Mouse (Mus musculus) heart, embryonic 15.5 days (tissue): ENCODE results near the gene Srrd. TPM values are rescaled to one million over a fixed set of nuclear protein-coding genes. Genes with fewer than 3 reads are reported as not detected.
A peak's percentile ranks its signal among the peaks of the same experiment; 100 is the strongest.

Experiments used
- ATAC-seq: fragments of 200-750 bp; cut with Nextera tagmentation; replicated peaks from 2 replicates; pipeline ENCODE4 v1.8.0; 2017; ENCODE audit warnings: low read depth, moderate TSS enrichment; ENCODE audit not compliant: insufficient number of reproducible peaks, insufficient read depth, low FRiP score
- H3K27ac ChIP-seq: fragments of 300-500 bp; sonication (generic); 2 replicates; pipeline ENCODE4 v1.5.1; 2015; ENCODE audit warnings: mild to moderate bottlenecking, inconsistent platforms
- H3K27me3 ChIP-seq: fragments of 300-500 bp; sonication (generic); 2 replicates; pipeline ENCODE4 v1.6.1; 2015; ENCODE audit warnings: inconsistent platforms
- H3K36me3 ChIP-seq: fragments of 300-500 bp; sonication (generic); 2 replicates; pipeline ENCODE4 v1.6.1; 2015; ENCODE audit warnings: mild to moderate bottlenecking, inconsistent platforms
- H3K4me1 ChIP-seq: fragments of 300-500 bp; sonication (generic); replicated peaks from 2 replicates; pipeline ENCODE4 v1.6.1; 2015; ENCODE audit warnings: inconsistent platforms
- H3K4me2 ChIP-seq: fragments of 300-500 bp; sonication (generic); 2 replicates; pipeline ENCODE4 v1.6.1; 2015; ENCODE audit warnings: inconsistent platforms, mild to moderate bottlenecking, moderate library complexity
- H3K4me3 ChIP-seq: fragments of 300-500 bp; sonication (generic); 2 replicates; pipeline ENCODE4 v1.5.1; 2015; ENCODE audit warnings: mild to moderate bottlenecking, inconsistent platforms
- H3K9ac ChIP-seq: fragments of 300-500 bp; sonication (generic); 2 replicates; pipeline ENCODE4 v1.6.1; 2015; ENCODE audit warnings: mild to moderate bottlenecking, inconsistent platforms
- H3K9me3 ChIP-seq: fragments of 300-500 bp; sonication (generic); replicated peaks from 2 replicates; pipeline ENCODE4 v1.6.1; 2016; ENCODE audit warnings: inconsistent platforms
- WGBS: fragments of 180-500 bp; shearing (Covaris S2); methylation state at CpG from one replicate; pipeline ENCODE4 v1.1.7; 2015; ENCODE audit warnings: mixed read lengths; 5-methylcytosine and 5-hydroxymethylcytosine counted together
- polyA plus RNA-seq: library from polyadenylated mRNA; unstranded; fragments of >200 nt; fragmentation: Nextera tagmentation; extraction: Ambion mirVana; gene quantifications from 2 replicates; pipeline ENCODE4 v1.2.1, GENCODE M21; 2015

The Srrd gene
- 20.7 and 28.8 TPM in 2 replicates for polyA plus RNA-seq

- Histone ChIP-seq H3K9me3 (no peaks in the 10 kb centered on the region), H3K4me3 (peak within 1 kb of the TSS; percentile 90), H3K27me3 (no peaks in the 10 kb centered on the region), H3K36me3 (peaks cover 11% of the 10 kb centered on the region), H3K4me2 (peak within 1 kb of the TSS; percentile 80), H3K9ac (peak within 1 kb of the TSS; percentile 85), H3K27ac (peak within 1 kb of the TSS; percentile 48), H3K4me1 (peaks cover 18% of the 10 kb centered on the region)
- 2% methylated on average over 61 of the region's 64 CpGs for WGBS
- peak; percentile 73 for ATAC-seq
Observed at GRCm38 (mm10) chr5:112342463-112343204, at the start of gene Srrd, which contains the start of gene Hps4. Gene Srrd, minus strand, starts transcription at chr5:112343040. Gene Hps4, plus strand, starts transcription at chr5:112343083.

- Histone ChIP-seq H3K27me3 (peaks cover 78% of the 10 kb centered on the region), H3K4me3 (no peak overlapping the region), H3K9me3 (no peaks in the 10 kb centered on the region), H3K4me1 (peaks cover 8% of the 10 kb centered on the region), H3K9ac (no peak overlapping the region), H3K36me3 (no peaks in the 10 kb centered on the region), H3K27ac (no peak overlapping the region), H3K4me2 (no peak overlapping the region)
- 51% methylated on average over 27 of the region's 27 CpGs for WGBS
- ATAC-seq = no peak
Observed at GRCm38 (mm10) chr5:112391676-112392323, 49.0 kb upstream of the Srrd start.

- H3K27me3 ChIP-seq = peaks cover 71% of the 10 kb centered on the region
- no peaks in the 10 kb centered on the region for H3K36me3 ChIP-seq
- no peak overlapping the region for H3K4me2 ChIP-seq
- no peak overlapping the region for H3K4me3 ChIP-seq
- no peaks in the 10 kb centered on the region for H3K9me3 ChIP-seq
- H3K27ac ChIP-seq = no peak overlapping the region
- WGBS = 46% methylated on average over 16 of the region's 16 CpGs
- no peak for ATAC-seq
- H3K4me1 ChIP-seq = peaks cover 8% of the 10 kb centered on the region
- no peak overlapping the region for H3K9ac ChIP-seq
Observed at GRCm38 (mm10) chr5:112391002-112391401, 48.2 kb upstream of the Srrd start.

- no peak for ATAC-seq
- peaks cover 55% of the 10 kb centered on the region for H3K27me3 ChIP-seq
- no peaks in the 10 kb centered on the region for H3K9me3 ChIP-seq
- WGBS = 71% methylated on average over 9 of the region's 9 CpGs
- H3K4me3 ChIP-seq = no peak overlapping the region
- H3K36me3 ChIP-seq = no peaks in the 10 kb centered on the region
- H3K9ac ChIP-seq = no peak overlapping the region
- no peak overlapping the region for H3K27ac ChIP-seq
- H3K4me2 ChIP-seq = no peak overlapping the region
- peaks cover 3% of the 10 kb centered on the region for H3K4me1 ChIP-seq
Observed at GRCm38 (mm10) chr5:112389352-112389751, 46.5 kb upstream of the Srrd start.

- no peaks in the 10 kb centered on the region for H3K36me3 ChIP-seq
- H3K4me2 ChIP-seq = no peak overlapping the region
- H3K27ac ChIP-seq = no peak overlapping the region
- no peaks in the 10 kb centered on the region for H3K9me3 ChIP-seq
- 56% methylated on average over 2 of the region's 2 CpGs for WGBS
- no peak overlapping the region for H3K9ac ChIP-seq
- H3K4me3 ChIP-seq = no peak overlapping the region
- no peaks in the 10 kb centered on the region for H3K4me1 ChIP-seq
- ATAC-seq = no peak
- peaks cover 21% of the 10 kb centered on the region for H3K27me3 ChIP-seq
Observed at GRCm38 (mm10) chr5:112385973-112386372, 43.1 kb upstream of the Srrd start.

- ATAC-seq = no peak
- H3K36me3 ChIP-seq = no peaks in the 10 kb centered on the region
- H3K4me3 ChIP-seq = no peak overlapping the region
Observed at GRCm38 (mm10) chr5:112384805-112385472, 42.1 kb upstream of the Srrd start.

GRCm38 (mm10) chr5:112382641-112383330 lies 39.9 kb upstream of the Srrd start:
- no peaks in the 10 kb centered on the region for H3K9me3 ChIP-seq
- H3K4me3 ChIP-seq = no peak overlapping the region
- no peaks in the 10 kb centered on the region for H3K4me1 ChIP-seq
- no peak for ATAC-seq
- 56% methylated on average over 17 of the region's 17 CpGs for WGBS
- no peak overlapping the region for H3K9ac ChIP-seq
- H3K27ac ChIP-seq = no peak overlapping the region
- H3K36me3 ChIP-seq = peaks cover 6% of the 10 kb centered on the region; the same call in 1 of the 2 replicates
- H3K27me3 ChIP-seq = no peaks in the 10 kb centered on the region; the same call in none of the 2 replicates
- no peak overlapping the region for H3K4me2 ChIP-seq

More at GRCm38 (mm10) chr5:112384805-112385472, 42.1 kb upstream of the Srrd start:
- Histone ChIP-seq H3K4me1 (no peaks in the 10 kb centered on the region), H3K27ac (no peak overlapping the region), H3K27me3 (peaks cover 13% of the 10 kb centered on the region), H3K4me2 (no peak overlapping the region), H3K9me3 (no peaks in the 10 kb centered on the region), H3K9ac (no peak overlapping the region)
- WGBS = 83% methylated on average over 13 of the region's 13 CpGs

GRCm38 (mm10) chr5:112382042-112382441 lies 39.2 kb upstream of the Srrd start:
- Histone ChIP-seq H3K36me3 (peaks cover 6% of the 10 kb centered on the region; the same call in 1 of the 2 replicates), H3K4me1 (no peaks in the 10 kb centered on the region), H3K27me3 (no peaks in the 10 kb centered on the region; the same call in 1 of the 2 replicates), H3K27ac (no peak overlapping the region), H3K9ac (no peak overlapping the region), H3K4me3 (no peak overlapping the region), H3K4me2 (no peak overlapping the region), H3K9me3 (no peaks in the 10 kb centered on the region)
- 61% methylated on average over 6 of the region's 9 CpGs for WGBS
- ATAC-seq = no peak

- no peak overlapping the region for H3K9ac ChIP-seq
- WGBS = 60% methylated on average over 11 of the region's 11 CpGs
- H3K27ac ChIP-seq = no peak overlapping the region
- no peak for ATAC-seq
- H3K4me2 ChIP-seq = no peak overlapping the region
- no peak overlapping the region for H3K4me3 ChIP-seq
- no peaks in the 10 kb centered on the region for H3K9me3 ChIP-seq
- no peaks in the 10 kb centered on the region for H3K4me1 ChIP-seq
- H3K27me3 ChIP-seq = no peaks in the 10 kb centered on the region; the same call in 1 of the 2 replicates
- peaks cover 6% of the 10 kb centered on the region; the same call in 1 of the 2 replicates for H3K36me3 ChIP-seq
Observed at GRCm38 (mm10) chr5:112381154-112381553, 38.3 kb upstream of the Srrd start.

GRCm38 (mm10) chr5:112378716-112379115 lies 35.9 kb upstream of the Srrd start:
- no peak for ATAC-seq
- Histone ChIP-seq H3K27ac (no peak overlapping the region), H3K4me1 (no peaks in the 10 kb centered on the region), H3K9ac (no peak overlapping the region), H3K36me3 (peaks cover 13% of the 10 kb centered on the region; the same call in 1 of the 2 replicates), H3K4me3 (no peak overlapping the region), H3K9me3 (no peaks in the 10 kb centered on the region), H3K27me3 (no peaks in the 10 kb centered on the region; the same call in 1 of the 2 replicates), H3K4me2 (no peak overlapping the region)
- 77% methylated on average over 6 of the region's 6 CpGs for WGBS

GRCm38 (mm10) chr5:112377380-112377779 lies 34.5 kb upstream of the Srrd start:
- no peaks in the 10 kb centered on the region; the same call in 1 of the 2 replicates for H3K27me3 ChIP-seq
- no peak overlapping the region for H3K4me2 ChIP-seq
- no peak for ATAC-seq
- no peaks in the 10 kb centered on the region for H3K4me1 ChIP-seq
- H3K4me3 ChIP-seq = no peak overlapping the region
- no peak overlapping the region for H3K9ac ChIP-seq
- peaks cover 16% of the 10 kb centered on the region for H3K36me3 ChIP-seq
- WGBS = 96% methylated on average over 1 of the region's 1 CpGs
- no peak overlapping the region for H3K27ac ChIP-seq
- no peaks in the 10 kb centered on the region for H3K9me3 ChIP-seq
